ENCODE assay signal across 9 mouse cellular contexts in the genomic region with DNA sequence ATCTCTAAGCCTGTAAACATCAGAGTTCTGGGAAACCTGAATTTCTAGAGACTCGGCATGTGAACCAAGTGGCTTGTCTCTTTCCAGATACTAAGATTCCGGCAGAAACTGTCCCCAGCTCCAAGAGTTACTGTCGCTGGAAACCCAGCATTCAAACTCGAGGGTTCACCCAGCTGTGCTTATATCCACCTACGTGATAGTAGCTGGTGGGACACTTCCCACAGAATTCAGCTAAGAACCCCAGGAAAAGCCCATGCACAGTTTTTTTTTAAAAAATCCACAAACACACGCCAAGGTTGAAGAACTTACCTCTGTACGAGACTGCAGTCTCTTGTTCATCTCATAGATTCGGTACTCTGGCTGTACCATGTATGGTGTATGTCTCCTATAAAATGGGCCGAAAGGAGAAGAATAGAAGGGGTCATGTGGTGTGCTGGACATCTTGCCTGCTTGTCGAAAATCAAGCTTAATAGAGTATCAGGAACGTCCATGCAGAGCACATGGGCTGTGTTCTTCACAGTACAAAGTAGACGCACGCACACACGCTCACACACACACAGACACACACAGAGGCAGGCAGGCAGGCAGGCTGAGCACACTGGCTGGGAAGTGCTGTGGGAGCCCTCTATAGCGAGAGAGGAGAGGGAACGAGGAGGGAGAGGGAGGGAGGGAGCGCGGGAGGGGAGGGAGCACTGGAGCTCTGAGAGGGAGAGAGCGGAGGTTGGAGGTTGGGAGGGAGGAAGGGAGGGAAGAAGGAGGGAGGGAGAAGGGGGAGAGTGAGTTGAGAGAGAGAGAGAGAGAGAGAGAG. TPM values are rescaled to one million over a fixed set of nuclear protein-coding genes. Genes with fewer than 3 reads are reported as not detected.
DNase-seq lines count a peak whose midpoint lies in the region; ATAC-seq lines count a peak whose summit lies in the region.
"Had no signal": no experiment of that assay in that cellular context is flagged by ENCODE, and none has a peak within 500 bp of the region (broad histone marks: within the 10 kb centered on the region; RNA-seq: fewer than 3 reads in every experiment).

A gene (minus strand): TSS at position 628 of the 808 bp plus-strand sequence.

- peaks cover 4% of the 10 kb centered on the region; the same call in 1 of the 2 replicates for H3K4me1 ChIP-seq in hindbrain, embryonic 16.5 days (ENCODE audit: control insufficient read depth, insufficient read depth, low read depth, low read length)

- H3K4me2 ChIP-seq in hindbrain, embryonic 16.5 days (ENCODE audit: low read length): peak within 1 kb of the TSS; percentile 74

- DNase-seq in adrenal gland, adult (ENCODE audit: inconsistent age in 2 of 2, low spot score in 1 of 2): peak; percentile 33 to 74
- peak; percentile 80 for DNase-seq in embryo, embryonic 10.5 days (ENCODE audit: low spot score)
- peak; percentile 57 for DNase-seq in gastrocnemius, postnatal 25 days
- DNase-seq in left cerebral cortex, adult 18-20 months (ENCODE audit: low spot score in 2 of 2): peak; percentile 65 to 78
- DNase-seq in lung, postnatal 10 days: peak; percentile 70
- DNase-seq in retina, postnatal 7 days (ENCODE audit: low read depth, low spot score): peak; percentile 48
- no peak for DNase-seq in spleen, adult 18-20 months

- ATAC-seq in hindbrain, embryonic 16.5 days: peak; percentile 95

- peak within 1 kb of the TSS; percentile 70 for H3K9ac ChIP-seq in hindbrain, embryonic 16.5 days (ENCODE audit: low read depth, low read length)

- no peaks in the 10 kb centered on the region for H3K27me3 ChIP-seq in hindbrain, embryonic 16.5 days (replicated peaks; ENCODE audit: control insufficient read depth, insufficient read depth, low read length)

- under 1% methylated on average over 19 of the region's 19 CpGs for WGBS in hindbrain, embryonic 16.5 days

- H3K4me3 ChIP-seq in hindbrain, embryonic 16.5 days (ENCODE audit: low read length): peak within 1 kb of the TSS; percentile 49

- peak within 1 kb of the TSS; percentile 50; the same call in 1 of the 2 replicates for H3K27ac ChIP-seq in hindbrain, embryonic 16.5 days (ENCODE audit: low read depth, low read length)

- H3K9me3 ChIP-seq in hindbrain, embryonic 16.5 days (ENCODE audit: control insufficient read depth, low read length): no peaks in the 10 kb centered on the region
- H3K9me3 ChIP-seq: G1E had no signal

- H3K36me3 ChIP-seq in hindbrain, embryonic 16.5 days (ENCODE audit: control insufficient read depth, insufficient read depth, low read length): no peaks in the 10 kb centered on the region
- H3K36me3 ChIP-seq: G1E had no signal

RNA-seq across cellular contexts. Expression of the gene that starts here (rescaled TPM):
- 1 to 10 TPM; 3.6 to 5.4 TPM for total RNA-seq in gastrocnemius, postnatal 25 days (2021)
- 41.0 and 51.0 TPM in 2 replicates for polyA plus RNA-seq in hindbrain, embryonic 16.5 days (2015; fragmentation: Nextera tagmentation; extraction: Ambion mirVana)
- total RNA-seq in left cerebral cortex, adult 18-20 months (2021): 10 to 100 TPM; 56.2 to 62.7 TPM
- polyA plus RNA-seq: G1E had no signal

Comparison
In these comparisons a context has a peak if more than half of its experiments do, and no peak if none do; other contexts are left out.
1. RNA of the gene that starts here (total RNA-seq): 56.2 to 62.7 TPM in left cerebral cortex, adult 18-20 months; 3.6 to 5.4 TPM in gastrocnemius, postnatal 25 days; every median in the first group is over 4 times any median in the second.
2. DNase-seq: peak in adrenal gland, adult (2 of 2), embryo, embryonic 10.5 days (single experiment), gastrocnemius, postnatal 25 days (single experiment), left cerebral cortex, adult 18-20 months (2 of 2), lung, postnatal 10 days (single experiment) and retina, postnatal 7 days (single experiment); none in spleen, adult 18-20 months (0 of 2).